Mouse (Mus musculus) spleen, adult 10 weeks (tissue): ENCODE results near the gene Fuca2. TPM values are rescaled to one million over a fixed set of nuclear protein-coding genes. Genes with fewer than 3 reads are reported as not detected.

ENCODE experiments used
- polyA plus RNA-seq: library from polyadenylated mRNA; stranded (reverse); fragments of 350-450 nt; fragmentation: Illumina TruSeq; extraction: RNeasy Lipid Tissue Mini Kit (QIAGEN cat#74804); gene quantifications from one replicate; pipeline ENCODE4 v1.2.3, GENCODE M21; 2015; ENCODE audit warnings: low replicate concordance; ENCODE audit not compliant: insufficient read depth

The Fuca2 gene
- 76.8 TPM for polyA plus RNA-seq

GRCm38 (mm10) chr10:13499331-13499730, at the start of gene Fuca2:
Fuca2 (plus strand) TSS chr10:13499540.

GRCm38 (mm10) chr10:13473833-13474567, 25.3 kb upstream of the Fuca2 start, which contains the start of gene Phactr2:
Phactr2 (minus strand) TSS chr10:13474412.

GRCm38 (mm10) chr10:13552646-13553497, 53.5 kb downstream of the Fuca2 start, which contains the start of the genes Adat2 and Pex3:
Adat2 (plus strand) TSS chr10:13552894.
Pex3 (minus strand) TSS chr10:13553142.

Other genes starting within 250 kb of the Fuca2 start
- 13.9 TPM for gene Phactr2, start 25.1 kb upstream of the Fuca2 start, polyA plus RNA-seq
- gene Adat2, start 53.4 kb downstream of the Fuca2 start, polyA plus RNA-seq: 6.3 TPM
- gene Pex3, start 53.6 kb downstream of the Fuca2 start, polyA plus RNA-seq: 26.8 TPM